Mouse (Mus musculus): ENCODE results near the gene Bbx.

DNA sequence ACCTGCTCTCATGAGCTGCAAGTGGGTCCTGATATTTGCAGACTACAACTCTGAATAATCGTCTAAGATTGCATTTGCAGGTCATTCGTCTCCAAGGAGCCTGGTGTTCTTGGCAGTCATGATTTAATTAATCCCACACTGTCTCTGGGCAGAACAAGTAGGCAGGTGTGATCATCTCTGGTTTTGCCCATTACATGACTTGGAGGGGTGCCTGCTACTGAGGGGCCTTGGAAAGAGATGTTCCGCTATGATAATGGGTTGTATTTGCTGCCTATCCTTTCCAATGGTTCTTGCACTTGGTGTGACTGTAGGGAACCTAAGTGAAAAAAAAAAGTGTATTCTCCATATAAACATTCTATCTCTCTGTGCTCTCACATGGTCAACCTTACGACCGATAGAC, 273.6 kb downstream of the Bbx start:
- TF ChIP-seq CTCF (IDR thresholded peaks at IDR 0.05; ENCODE audit: control insufficient read depth, insufficient read depth, insufficient replicate concordance, low read depth, low read length) (no peak), POLR2A (IDR thresholded peaks at IDR 0.05; ENCODE audit: control insufficient read depth, low read depth, low read length) (no peak)
